Mouse (Mus musculus): ENCODE measurements at regions not wholly inside any gene's neighbourhood (a gene's known extent, or its start where the extent isn't known, plus 50 kb on each side); places are given as distances from the start of the nearest gene placed in this dataset.

DNA sequence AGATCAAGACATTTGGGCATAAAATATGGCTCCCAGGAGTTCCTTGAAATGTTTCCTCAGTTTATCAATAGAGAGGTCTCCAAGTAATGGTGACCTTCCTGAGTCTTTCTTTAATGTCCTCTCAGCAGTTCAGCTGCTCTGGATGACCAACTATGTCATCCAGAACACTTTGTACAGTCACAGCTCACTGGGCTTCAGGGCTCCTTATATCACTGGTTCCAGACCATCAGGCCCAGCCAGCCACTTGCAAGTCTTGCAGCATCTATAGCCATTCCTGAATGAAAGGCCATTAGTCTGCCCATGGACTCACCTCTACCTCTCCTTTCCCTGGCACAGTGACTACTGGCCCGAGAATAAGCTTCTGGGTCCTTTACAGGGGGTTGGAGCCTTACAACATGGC is 437.8 kb upstream of the Meis1 start:
- no peak for DNase-seq (ENCODE audit: low spot score in 2 of 2)

DNA sequence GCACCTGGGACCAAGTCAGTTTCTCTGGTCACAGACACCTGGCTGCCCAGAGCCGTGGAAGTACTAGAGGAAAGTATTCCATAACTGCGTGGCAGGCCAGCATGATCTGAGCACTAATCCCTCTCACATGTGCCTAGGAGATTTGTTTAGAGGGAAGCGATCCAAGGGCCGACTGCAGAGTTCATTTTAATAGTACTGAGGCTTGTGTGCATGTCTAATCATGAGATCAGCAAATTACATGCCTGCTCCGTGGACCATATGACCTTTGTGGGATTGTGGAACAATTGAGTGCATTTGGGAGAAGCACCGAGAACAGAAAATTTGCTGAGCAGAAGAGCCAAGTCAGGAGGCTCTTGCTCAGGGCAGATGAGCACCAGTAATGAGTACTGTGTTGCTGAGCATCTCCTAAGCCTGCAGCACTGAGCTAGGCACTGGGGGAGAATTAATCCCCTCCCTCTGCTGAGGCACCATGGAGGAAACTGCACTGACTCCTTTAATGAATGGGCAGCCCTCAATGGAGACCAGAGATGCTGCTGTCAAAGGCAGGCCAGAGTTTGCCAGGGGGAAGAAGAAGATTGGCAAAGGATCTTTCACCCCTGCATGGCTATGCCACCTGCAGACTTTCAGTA is 445.1 kb upstream of the Meis1 start:
- DNase-seq (ENCODE audit: low spot score in 2 of 2) = no peak

DNA sequence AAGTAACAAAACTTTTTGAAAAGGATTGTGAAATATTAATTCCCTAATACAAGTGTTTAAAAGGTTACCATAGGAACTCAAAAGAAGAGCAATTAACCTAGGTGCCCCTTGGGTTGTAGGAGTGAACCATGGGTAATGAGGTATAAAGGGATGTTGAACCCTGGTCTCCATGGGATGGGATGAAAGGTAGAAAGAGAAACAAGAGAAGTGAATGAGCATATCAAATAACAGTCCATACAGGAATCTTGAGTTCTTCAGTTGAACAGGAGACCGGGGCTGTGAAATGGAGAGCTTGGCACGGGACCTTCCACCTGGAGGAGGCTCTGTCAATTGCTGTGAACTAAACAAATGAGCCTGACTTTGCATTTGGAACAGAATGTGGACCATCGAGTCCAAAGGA is 449.6 kb upstream of the Meis1 start:
- DNase-seq (ENCODE audit: low spot score in 2 of 2) = no peak

DNA sequence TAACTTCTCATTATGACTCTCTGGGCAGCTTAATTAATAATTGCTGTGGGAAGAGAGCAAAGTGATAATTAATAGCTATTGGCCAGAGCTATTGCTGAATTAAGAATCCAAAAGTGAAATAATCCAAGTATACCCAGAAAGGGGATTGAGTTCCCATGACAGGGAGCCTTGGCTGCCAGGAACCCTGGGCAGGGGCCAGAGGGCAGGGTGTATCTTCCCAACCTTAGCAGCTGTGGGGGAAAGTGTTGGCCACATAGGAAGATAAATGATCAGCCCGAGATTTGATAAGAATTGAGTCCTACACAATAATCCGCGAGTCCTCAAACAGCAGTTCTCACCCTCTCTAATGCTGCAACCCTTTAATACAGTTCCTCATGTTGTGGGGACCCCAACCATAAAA is 450.0 kb upstream of the Meis1 start:
- DNase-seq (ENCODE audit: low spot score in 2 of 2) = no peak

DNA sequence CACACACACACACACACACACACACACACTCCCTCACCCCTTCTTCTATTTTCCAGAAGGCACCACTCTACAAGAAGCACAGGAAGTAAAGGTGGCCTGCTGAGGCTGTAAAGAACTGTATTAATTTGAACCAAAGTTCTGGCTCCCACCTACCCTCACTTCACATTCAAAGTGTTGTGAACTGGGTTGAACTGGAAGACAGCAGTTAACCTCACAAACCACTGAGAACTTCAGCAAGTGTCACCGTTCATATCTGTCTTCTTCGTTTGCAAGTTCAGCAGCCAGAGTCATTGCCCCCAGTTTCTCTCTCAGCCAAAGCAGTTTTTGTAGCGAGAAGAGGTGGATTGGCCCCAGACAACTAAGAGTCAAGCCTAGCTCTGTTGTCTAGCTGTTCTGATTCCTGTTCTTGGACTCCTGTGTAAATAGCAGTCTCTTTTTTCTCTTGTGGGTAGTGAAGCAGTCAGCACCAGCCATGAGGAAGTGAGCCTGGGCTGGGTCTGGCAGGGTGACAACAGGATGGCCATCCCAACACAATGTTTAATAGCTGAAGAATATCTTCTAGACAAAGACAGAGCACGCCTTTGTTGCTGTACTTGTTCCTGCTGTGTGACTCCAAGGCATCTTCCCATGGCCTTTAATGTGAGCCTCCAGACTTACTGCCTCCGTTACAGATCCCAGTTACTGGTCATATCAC is 452.0 kb upstream of the Meis1 start:
- DNase-seq (ENCODE audit: low spot score in 2 of 2) = no peak

DNA sequence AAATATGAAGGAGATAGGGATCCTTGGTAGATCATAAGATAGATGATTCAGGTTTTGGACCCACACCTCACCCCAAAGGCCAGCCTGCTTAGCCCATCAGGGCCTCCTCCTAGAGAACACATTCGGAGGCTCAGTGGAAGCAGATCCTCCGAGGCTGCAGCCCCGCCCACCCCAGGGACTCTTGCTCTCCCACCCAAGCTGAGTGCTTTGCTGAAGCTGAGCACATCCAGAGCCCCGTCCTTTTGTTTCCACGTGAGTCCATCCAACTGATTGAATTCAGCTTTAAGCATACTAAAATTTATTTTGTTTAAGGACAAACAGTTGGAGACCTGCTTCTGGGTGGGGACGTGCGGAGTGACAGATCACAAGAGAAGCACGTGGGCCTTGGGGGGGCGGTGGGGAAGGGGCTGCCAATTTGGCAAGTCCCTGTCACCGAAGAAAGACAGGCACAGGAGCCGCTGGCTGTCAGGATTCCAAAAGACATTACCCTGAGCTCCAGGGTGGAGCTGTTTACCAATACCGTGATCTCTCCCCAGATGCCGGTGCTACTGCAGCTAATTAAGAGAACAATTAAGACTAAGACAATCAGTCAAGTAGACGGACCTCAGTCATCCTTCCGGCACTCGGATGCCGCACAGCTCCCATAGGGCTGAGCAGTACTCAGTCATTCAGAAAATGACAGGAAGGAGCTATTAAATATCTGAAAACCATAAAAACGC is 448.9 kb upstream of the Spred2 start:
- no peak for DNase-seq (ENCODE audit: low spot score in 2 of 2)

DNA sequence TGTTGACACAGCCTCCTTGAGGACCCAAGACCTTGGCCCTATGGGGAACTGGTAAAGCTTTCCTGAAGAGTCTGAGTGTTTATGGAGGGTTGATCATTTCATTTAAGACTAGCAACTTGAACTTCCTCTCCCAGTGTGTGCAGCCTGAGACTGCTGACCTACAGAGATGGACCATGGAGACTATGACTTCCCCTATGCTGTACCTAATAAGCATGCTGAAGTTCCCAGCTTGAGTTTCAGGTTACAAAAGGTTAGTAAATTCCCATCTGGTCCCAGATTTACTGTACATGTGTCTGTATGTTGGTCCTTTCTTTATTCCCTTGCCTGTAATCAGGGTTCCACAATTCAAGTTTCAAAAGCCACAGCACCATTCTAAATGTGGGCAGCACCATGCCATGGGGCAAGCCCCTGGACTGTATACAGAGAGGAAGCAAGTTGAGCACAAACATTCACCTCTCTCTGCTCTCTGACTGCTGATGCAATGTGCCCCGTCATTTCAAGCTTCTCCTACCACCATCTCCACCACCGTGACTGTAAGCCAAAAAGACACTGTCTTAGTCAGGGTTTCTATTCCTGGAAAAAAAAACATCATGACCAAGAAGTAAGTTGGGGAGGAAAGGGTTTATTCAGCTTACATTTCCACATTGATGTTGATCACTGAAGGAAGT is 431.0 kb upstream of the Spred2 start:
- DNase-seq (ENCODE audit: low spot score in 2 of 2) = no peak

DNA sequence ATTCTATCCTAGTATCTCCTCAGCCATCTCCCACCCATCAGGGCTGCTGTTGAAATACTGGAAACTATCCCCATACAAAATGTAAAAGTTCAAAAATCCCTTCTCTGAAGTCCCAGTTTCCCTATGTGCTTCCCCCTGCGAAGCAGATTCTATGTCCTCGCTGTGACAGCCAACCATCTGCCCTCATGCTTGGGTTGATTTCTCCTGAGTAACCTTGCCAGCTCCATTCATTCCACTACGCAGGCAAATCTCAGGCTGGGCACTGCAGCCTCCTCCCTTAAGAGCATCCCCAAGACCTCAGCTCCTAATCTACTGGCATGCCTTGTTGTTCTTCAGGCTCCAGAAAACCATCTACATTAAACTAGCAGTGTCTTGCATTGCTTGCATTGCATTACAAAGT is 402.5 kb upstream of the Spred2 start:
- no peak for DNase-seq (ENCODE audit: low spot score in 2 of 2)

DNA sequence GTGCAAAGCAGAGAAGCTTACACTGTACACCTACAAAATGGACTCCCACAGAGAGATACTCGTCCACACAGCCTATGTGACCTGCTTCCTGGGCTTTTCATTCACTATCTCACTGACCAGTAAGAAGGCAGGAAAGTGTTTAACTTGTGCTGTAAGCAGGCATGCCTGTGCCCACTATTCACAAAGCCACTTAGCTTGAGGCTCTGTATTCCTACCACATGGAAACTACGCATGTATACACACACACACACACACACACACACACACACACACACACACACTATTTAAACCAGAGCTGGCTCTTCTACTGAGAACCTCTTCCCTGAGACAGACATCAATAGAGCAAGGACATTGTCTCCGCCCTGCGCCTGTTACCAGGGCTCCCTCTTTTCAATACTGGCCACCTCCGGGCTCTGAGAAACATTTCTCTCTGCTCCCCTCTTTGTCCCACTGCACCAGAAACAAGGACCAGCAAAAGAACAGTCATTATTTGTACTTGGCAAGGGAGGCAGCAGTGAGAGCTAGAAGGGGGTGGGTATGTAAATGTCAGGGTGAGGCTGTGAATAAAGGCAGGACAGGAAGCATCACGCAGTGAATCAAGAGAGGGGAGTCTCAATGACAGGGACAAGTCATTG is 400.2 kb upstream of the Spred2 start:
- no peak for DNase-seq (ENCODE audit: low spot score in 2 of 2)

DNA sequence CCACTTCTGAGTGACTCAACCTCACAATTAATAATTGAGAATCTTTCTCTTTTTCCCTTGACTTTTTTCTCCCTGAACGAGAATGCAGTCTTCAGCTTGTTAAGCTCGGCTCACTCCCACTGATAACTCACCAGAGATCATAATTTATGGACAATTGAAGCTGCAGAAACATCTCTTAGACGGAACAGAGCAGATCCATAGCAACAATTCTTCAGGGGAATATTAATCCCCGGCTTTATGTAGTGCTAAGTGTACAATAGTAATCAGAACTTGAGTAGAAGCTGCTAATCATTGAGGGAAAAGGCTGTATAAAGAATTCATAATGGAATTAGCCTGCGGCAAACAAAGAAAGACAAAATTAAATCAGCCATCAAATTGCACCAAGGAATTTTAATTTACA is 395.0 kb upstream of the Spred2 start:
- no peak for DNase-seq (ENCODE audit: low spot score in 2 of 2)

DNA sequence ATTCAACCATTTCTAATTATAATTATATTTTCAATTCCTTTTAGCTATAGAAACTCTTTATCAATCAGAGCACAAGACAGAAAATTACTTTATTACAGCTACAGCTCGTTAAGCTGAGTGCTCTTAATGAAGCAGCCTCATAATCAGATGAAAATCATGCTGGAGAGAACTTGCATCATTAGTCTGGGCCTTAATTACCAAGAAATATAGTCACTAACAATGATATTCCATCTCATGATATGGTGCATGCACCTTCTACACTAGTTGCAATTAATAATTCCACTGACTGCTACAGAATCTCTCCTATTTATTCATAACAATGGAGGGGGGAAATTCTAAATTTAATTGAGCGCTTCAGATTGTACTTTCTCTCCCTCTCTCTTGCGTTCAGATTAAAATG is 393.5 kb upstream of the Spred2 start:
- no peak for DNase-seq (ENCODE audit: low spot score in 2 of 2)

DNA sequence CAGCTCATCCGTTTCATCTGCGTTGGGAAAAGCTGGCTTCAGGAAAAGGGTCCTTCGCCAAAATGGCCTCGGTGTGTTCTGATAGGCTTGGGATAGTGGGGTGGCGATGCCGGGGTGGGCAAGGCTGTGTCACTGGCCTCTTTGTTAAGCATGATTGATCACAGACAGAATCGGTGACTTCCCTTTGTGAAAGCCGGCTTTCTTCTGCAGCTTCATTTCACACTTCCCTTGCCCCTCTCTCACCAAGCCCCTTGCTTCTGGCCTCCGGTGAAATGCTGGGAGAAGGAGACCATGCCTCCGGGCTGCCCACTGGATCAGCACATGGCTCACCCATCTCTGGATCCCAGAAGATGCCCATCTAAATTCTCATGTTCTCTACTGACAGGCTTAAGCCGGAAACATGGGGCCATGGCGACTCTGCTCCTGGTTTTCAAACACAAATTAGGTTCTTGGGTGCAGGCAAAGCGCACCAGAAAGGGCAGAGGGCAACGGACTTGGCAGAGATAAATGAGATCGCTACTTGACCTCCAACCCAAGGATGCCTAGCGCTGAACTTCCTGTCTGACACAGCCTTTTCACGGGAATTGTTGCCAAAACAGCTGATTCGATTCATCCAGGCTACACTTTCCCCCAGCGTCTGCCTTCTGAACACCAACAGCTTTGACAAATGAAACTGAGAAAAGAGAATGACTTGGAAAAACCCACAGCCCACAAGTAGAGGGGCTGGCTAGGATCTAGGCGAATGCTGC is 392.7 kb upstream of the Spred2 start:
- DNase-seq (ENCODE audit: low spot score in 2 of 2) = no peak

DNA sequence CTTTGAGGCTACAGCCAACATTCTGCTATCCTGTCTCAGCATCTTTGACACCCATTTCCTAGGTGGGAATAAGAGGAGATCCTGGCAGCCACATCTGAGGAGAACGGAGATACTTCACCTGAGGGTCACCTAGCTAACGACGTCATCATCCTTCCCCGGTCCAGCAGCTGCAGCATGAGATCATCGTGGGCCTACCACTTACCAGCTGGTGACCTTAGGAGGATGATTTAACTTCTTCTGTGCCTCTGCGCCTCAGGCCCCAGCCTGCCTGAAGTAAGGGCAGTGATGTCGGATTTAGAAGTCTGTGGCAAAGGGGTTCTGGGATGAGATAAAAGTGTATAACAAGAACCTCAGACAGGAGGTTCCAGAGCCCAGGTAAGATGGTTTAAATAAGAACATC is 391.3 kb upstream of the Spred2 start:
- no peak for DNase-seq (ENCODE audit: low spot score in 2 of 2)

DNA sequence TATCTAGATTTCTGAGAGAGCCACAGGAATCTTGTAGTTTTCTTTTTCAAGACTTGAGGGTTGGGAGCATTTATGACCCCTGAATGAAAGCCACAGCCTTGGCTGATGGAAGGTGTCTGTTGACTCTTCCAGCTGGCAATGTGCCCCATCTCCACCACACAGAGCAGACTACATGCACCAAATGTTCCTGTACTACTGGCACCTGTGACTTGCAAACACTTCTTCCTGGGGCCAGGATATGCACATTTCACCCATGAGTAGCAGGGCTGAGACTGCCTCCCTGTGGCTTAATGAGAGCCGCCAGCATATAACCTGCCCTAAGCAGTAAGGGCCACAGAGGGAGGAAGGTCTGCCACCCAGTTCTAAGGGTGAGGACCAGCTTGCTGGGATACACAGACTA is 390.5 kb upstream of the Spred2 start:
- no peak for DNase-seq (ENCODE audit: low spot score in 2 of 2)

DNA sequence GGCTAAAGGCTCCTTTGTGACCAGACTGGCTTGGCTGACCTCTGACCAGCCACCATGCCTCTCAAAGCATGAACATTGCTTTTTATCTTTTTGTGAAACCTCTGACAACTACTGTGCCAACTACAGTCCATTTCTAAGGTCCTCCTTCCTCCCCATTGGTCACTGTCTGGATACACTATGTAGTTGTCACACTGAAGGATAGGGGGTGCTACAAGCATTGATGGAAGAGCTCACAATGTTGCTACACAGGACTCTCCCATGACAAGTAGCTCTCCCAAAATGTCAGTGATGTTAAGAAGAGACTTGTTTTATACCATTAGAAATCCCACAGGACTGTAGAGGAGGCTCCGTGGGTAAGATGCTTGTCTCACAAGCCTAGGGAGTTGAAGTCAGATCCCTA is 389.0 kb upstream of the Spred2 start:
- no peak for DNase-seq (ENCODE audit: low spot score in 2 of 2)

DNA sequence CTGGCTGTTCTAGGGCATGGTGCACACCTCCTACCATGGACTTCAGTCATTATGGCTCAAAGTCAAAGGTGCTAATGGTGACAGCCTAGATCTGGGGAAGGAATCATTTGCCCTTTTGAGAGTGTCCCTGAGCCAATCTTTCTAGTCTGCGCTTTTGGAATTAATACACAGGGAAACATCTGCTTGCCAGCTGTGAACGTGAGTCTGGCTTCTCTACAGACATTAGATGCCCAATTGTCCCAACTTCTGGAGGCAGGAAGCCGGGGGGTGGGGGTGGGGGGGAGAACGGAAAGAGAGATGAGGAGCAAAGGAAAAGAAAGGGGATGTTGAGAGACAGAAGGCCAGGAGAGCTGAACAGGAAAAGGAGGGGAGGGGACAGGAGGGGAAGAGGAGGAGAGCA is 377.9 kb upstream of the Spred2 start:
- DNase-seq (ENCODE audit: low spot score in 2 of 2) = no peak

DNA sequence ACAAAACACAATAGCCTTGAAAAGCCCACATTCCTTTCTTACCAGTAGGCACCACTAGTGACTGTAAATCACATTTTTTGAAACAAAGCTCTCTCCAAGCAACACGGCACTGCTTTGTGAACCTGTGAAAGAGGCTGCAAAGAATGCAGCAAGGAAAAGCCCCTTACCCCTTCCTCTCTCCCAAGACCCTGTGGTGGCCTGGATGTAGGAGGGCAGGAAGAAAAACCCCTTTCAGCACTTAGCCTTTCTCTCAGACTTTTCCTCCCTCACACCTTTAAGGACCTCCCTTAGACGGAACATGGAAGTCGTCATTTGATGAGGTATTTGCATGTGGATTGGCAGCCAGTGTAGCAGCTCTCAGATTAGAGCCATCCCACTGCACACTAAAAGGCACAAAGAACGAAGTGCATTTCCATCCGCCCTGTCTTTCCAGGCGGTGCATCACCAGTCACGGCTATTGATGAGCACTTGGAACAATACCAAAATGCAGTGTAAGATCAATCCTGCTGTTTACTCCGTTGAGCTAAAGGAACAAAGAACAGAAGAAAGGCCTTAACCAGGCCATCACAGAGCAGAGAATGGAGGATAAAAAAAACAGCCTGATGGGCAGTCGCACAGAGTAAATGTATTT is 369.7 kb upstream of the Spred2 start:
- DNase-seq (ENCODE audit: low spot score in 2 of 2) = no peak

DNA sequence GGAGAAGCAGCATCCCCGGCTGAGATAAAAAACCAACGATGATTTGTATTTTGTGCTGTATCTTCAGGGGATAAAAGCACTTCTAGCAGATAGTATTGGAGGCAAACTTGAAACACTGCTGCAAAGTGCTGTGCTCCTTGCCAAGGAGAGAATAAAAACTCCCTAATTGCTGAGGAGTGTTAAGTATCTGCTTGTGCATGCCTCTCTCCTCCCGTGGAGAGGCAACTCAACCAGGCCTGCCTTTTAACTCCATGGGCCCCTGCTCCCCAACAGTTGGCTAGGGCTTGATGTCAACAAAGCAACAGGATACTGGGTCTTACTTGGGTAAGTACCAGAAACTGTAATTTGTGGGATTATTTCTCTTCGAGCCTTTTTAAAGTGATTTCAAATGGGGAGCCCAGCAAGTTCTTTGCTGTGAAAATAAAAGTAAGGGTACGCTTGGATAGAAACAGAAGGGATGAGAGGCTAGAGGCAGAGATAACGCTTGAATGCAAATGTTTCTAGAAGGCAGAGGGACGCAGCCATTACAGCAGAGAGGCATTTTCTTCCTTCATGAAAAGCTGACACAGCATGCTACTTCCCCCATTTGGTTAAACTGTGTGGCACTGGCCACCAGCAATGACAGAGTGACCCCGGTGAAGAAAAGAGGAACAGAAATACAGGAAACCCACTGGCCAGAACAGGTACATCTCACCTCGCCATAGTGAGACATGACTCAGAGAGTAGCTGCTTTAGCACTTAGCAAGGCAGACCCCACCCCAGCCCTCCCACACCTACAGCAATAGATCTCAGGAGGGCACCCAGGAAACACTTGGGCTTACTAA is 369.0 kb upstream of the Spred2 start:
- DNase-seq (ENCODE audit: low spot score in 2 of 2) = no peak

DNA sequence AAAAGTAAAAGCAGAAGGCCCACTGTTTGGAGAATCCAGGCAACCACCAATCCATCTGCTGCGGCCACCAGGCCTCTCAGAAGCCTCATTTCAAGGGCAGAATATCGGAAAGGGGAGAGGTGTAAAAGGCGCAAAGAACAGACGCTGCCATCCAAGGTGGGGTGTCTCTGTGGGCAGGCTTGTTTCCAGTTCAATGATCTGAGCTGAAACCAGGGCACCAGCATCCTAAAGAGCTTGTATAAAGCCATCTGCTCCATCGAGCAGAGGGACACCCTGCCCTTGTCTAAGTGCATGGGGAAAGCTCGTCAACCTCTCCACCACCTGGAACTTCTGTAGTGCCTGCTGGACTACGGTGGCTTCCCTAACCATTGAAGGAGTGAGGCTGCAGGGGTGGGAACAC is 363.7 kb upstream of the Spred2 start:
- no peak for DNase-seq (ENCODE audit: low spot score in 2 of 2)

DNA sequence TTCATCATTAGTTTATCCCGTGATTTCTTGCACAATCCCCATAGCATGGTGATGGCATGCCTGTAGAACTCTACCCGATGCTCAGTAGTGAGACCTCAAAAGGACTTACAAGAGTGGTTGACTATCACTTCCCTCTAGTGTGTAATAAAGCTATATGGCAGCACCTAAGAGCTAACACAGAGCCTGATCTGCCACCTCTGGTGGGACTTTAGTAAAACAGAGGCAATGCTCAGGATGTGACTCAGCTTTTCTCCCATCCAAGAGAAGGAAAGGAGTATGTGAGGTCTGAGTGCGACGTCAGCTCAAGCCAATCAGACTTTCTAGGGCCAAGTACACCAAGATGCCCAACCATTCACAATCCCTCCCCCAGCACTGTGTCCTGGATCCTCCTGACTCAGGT is 361.5 kb upstream of the Spred2 start:
- no peak for DNase-seq (ENCODE audit: low spot score in 2 of 2)
